Mouse (Mus musculus): Measurements from ENCODE around the gene Ntm. TPM values are rescaled to one million over a fixed set of nuclear protein-coding genes. Genes with fewer than 3 reads are reported as not detected.

Gene Ntm
- polyA plus RNA-seq, 1 experiment from 2014 or later, result 61.4 TPM

DNA sequence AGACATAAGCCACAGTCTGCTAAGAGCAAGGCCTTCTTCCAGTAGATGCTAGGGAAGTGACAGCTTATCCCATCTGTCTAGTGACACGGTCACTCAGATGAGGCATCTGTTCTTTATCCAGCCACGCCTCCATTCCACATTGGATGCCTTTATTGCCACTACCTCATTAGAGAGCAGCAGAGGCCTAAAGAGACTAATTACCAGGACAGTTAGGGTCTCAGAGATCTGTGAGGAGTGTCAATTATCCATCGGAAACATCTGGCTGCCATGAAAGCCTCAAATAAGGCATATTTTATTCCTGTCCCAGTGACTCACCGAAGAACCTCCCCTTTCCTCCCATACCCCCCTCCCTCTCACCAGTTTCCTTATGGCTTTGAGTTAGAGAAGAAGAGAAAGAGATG lies 963.0 kb downstream of the Ntm start:
- Histone ChIP-seq H3K36me3 (ENCODE audit: poor library complexity, severe bottlenecking) (no peaks in the 10 kb centered on the region), H3K4me2 (no peak overlapping the region), H3K9me3 (replicated peaks) (no peaks in the 10 kb centered on the region), H3K4me1 (peaks cover 12% of the 10 kb centered on the region), H3K27ac (no peak overlapping the region), H3K4me3 (no peak overlapping the region), H3K9ac (no peak overlapping the region), H3K27me3 (no peaks in the 10 kb centered on the region)
- ATAC-seq, result peak; percentile 51; the same call in 1 of the 2 replicates
- WGBS, result 25% methylated on average over 4 of the region's 4 CpGs

GRCm38 (mm10) chr9:28977275-28977674 lies 985.7 kb downstream of the Ntm start:
- no peak overlapping the region for H3K4me3 ChIP-seq
- H3K4me2 ChIP-seq, result no peak overlapping the region
- 85% methylated on average over 1 of the region's 1 CpGs for WGBS
- H3K27ac ChIP-seq, result no peak overlapping the region
- no peaks in the 10 kb centered on the region for H3K27me3 ChIP-seq
- no peak for ATAC-seq
- no peaks in the 10 kb centered on the region for H3K36me3 ChIP-seq (ENCODE audit: poor library complexity, severe bottlenecking)
- H3K4me1 ChIP-seq, result no peaks in the 10 kb centered on the region
- H3K9me3 ChIP-seq (replicated peaks), result no peaks in the 10 kb centered on the region; the same call in 1 of the 2 replicates
- no peak overlapping the region for H3K9ac ChIP-seq

DNA sequence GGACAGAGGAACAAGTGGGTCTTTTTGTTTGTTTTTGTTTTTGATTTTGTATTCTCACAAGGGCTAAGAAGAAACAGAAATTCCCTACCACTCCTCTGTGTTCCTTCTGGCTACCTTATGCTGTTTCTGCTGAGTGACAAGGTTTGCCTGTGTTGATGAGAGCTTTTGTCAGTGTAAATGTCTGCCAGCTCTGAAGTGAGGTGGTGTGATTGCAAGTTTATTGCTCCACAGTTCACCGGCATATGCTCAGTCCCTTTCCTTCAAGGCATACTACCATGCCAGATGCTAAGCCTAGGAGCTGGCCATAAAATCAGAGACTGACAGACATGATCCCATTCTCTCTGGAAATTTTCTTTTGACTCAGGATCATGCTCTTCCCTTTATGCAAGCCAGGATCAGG lies 993.5 kb downstream of the Ntm start:
- H3K27me3 ChIP-seq, result no peaks in the 10 kb centered on the region
- ATAC-seq, result peak; percentile 53; the same call in 1 of the 2 replicates
- no peaks in the 10 kb centered on the region; the same call in 1 of the 2 replicates for H3K9me3 ChIP-seq (replicated peaks)
- H3K4me1 ChIP-seq, result no peaks in the 10 kb centered on the region
- H3K4me3 ChIP-seq, result no peak overlapping the region
- 79% methylated on average over 1 of the region's 1 CpGs for WGBS
- H3K36me3 ChIP-seq (ENCODE audit: poor library complexity, severe bottlenecking), result no peaks in the 10 kb centered on the region
- H3K27ac ChIP-seq, result no peak overlapping the region
- no peak overlapping the region for H3K9ac ChIP-seq
- no peak overlapping the region for H3K4me2 ChIP-seq
